Mouse (Mus musculus): Measurements from ENCODE around the gene Gmds.

DNA sequence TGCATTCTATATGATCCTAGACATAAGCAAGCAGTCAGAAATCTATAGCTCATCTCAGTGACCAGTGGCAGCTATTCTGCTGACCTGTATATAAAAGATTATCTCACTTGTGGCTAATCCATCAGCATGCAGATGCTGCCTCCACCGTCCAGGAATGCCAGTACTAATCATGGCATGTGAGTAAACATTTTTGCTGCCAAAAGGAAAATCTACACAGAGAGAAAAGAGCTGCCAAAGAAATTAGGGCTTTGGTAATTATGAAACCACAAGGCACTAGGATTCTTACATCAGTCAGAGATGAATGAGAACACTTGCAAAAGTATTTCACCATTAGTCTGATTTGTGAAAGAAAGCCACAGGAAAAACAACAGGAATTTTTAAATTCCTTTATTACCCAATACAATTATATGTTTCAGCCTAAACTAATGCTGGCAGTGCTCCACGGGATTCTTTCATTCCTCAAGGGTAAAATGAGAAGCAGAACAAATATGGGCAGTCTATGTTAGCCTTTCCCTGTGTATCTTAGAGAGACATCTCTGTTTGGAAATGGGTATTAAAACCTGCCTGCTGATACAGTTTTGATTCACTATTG lies 71.3 kb downstream of the Gmds start:
- TF ChIP-seq CTCF (IDR thresholded peaks at IDR 0.05; ENCODE audit: extremely low read depth, insufficient read length, insufficient replicate concordance, low read depth, low read length) (no peak), POLR2A (IDR thresholded peaks at IDR 0.05; ENCODE audit: low read depth, low read length) (no peak)
